Mouse (Mus musculus) hindbrain, embryonic 12.5 days (tissue): ENCODE data around the gene Tuba3b. TPM values are rescaled to one million over a fixed set of nuclear protein-coding genes. Genes with fewer than 3 reads are reported as not detected.

Experiments
- polyA plus RNA-seq: library from polyadenylated mRNA; unstranded; fragments of >200 nt; fragmentation: Nextera tagmentation; extraction: Ambion mirVana; gene quantifications from 2 replicates; pipeline ENCODE4 v1.2.1, GENCODE M21; 2016

Gene Tuba3b
- polyA plus RNA-seq, 1 experiment from 2014 or later, result not detected

Other genes starting within 250 kb of the Tuba3b start
- 0.39 and 0.58 TPM in 2 replicates for gene Lmntd1, start 1.4 kb upstream of the Tuba3b start, polyA plus RNA-seq
- 5.1 and 7.0 TPM in 2 replicates for gene Rassf8, start 131.0 kb downstream of the Tuba3b start, polyA plus RNA-seq
- 2.4 and 2.9 TPM in 2 replicates for gene Bhlhe41, start 249.8 kb downstream of the Tuba3b start, polyA plus RNA-seq